Mouse (Mus musculus) liver, embryonic 15.5 days (tissue): ENCODE results near the gene Hpse2. TPM values are rescaled to one million over a fixed set of nuclear protein-coding genes. Genes with fewer than 3 reads are reported as not detected.
A peak's percentile ranks its signal among the peaks of the same experiment; 100 is the strongest.
"Not testable (repeated sequence)": the region's sequence is repeated elsewhere in the genome, so short reads cannot be mapped to it uniquely, and the experiment has no call there.

Experiments
- ATAC-seq: fragments of 200-750 bp; cut with Nextera tagmentation; 2 replicates; pipeline ENCODE4 v1.8.0; 2017; ENCODE audit warnings: moderate number of reproducible peaks, mild to moderate bottlenecking, moderate library complexity; ENCODE audit not compliant: insufficient read depth
- H3K27ac ChIP-seq: fragments of 300-500 bp; sonication (generic); replicated peaks from 2 replicates; pipeline ENCODE4 v1.5.1; 2015; ENCODE audit warnings: mild to moderate bottlenecking, inconsistent platforms
- H3K27me3 ChIP-seq: fragments of 300-500 bp; sonication (generic); 2 replicates; pipeline ENCODE4 v1.6.1; 2015; ENCODE audit warnings: mild to moderate bottlenecking, inconsistent platforms
- H3K36me3 ChIP-seq: fragments of 300-500 bp; sonication (generic); replicated peaks from 2 replicates; pipeline ENCODE4 v1.6.1; 2015; ENCODE audit warnings: moderate library complexity, mild to moderate bottlenecking, inconsistent platforms
- H3K4me1 ChIP-seq: fragments of 300-500 bp; sonication (generic); replicated peaks from 2 replicates; pipeline ENCODE4 v1.6.1; 2015; ENCODE audit warnings: inconsistent platforms
- H3K4me2 ChIP-seq: fragments of 300-500 bp; sonication (generic); 2 replicates; pipeline ENCODE4 v1.6.1; 2015; ENCODE audit warnings: moderate library complexity, mild to moderate bottlenecking, inconsistent platforms
- H3K4me3 ChIP-seq: fragments of 300-500 bp; sonication (generic); replicated peaks from 2 replicates; pipeline ENCODE4 v1.5.1; 2015; ENCODE audit warnings: mild to moderate bottlenecking, inconsistent platforms
- H3K9ac ChIP-seq: fragments of 300-500 bp; sonication (generic); 2 replicates; pipeline ENCODE4 v1.6.1; 2015; ENCODE audit warnings: moderate library complexity, mild to moderate bottlenecking, inconsistent platforms
- H3K9me3 ChIP-seq: fragments of 300-500 bp; sonication (generic); replicated peaks from 2 replicates; pipeline ENCODE4 v1.6.1; 2016; ENCODE audit warnings: inconsistent platforms
- WGBS: fragments of 180-500 bp; shearing (Covaris S2); methylation state at CpG from one replicate; pipeline ENCODE4 v1.1.7; 2015; ENCODE audit warnings: mixed read lengths; ENCODE audit not compliant: insufficient replicate concordance; 5-methylcytosine and 5-hydroxymethylcytosine counted together
- polyA plus RNA-seq: library from polyadenylated mRNA; unstranded; fragments of >200 nt; fragmentation: Nextera tagmentation; extraction: Ambion mirVana; gene quantifications from 2 replicates; pipeline ENCODE4 v1.2.1, GENCODE M21; 2015

Hpse2 gene
- polyA plus RNA-seq, 1 experiment from 2014 or later = not detected

- Histone ChIP-seq H3K4me2 (no peak overlapping the region), H3K27ac (no peak overlapping the region), H3K9me3 (no peaks in the 10 kb centered on the region), H3K4me1 (no peaks in the 10 kb centered on the region), H3K27me3 (peaks cover 77% of the 10 kb centered on the region), H3K36me3 (no peaks in the 10 kb centered on the region), H3K4me3 (no peak overlapping the region), H3K9ac (no peak overlapping the region)
- no peak for ATAC-seq
- WGBS = 2% methylated on average over 25 of the region's 25 CpGs
These were observed 3.1 kb downstream of the Hpse2 start for GRCm38 (mm10) chr19:43384978-43385431.

GRCm38 (mm10) chr19:43384346-43384977 lies 3.7 kb downstream of the Hpse2 start:
- no peak overlapping the region for H3K27ac ChIP-seq
- H3K9ac ChIP-seq = no peak overlapping the region
- no peaks in the 10 kb centered on the region for H3K36me3 ChIP-seq
- no peak for ATAC-seq
- H3K9me3 ChIP-seq = no peaks in the 10 kb centered on the region
- no peak overlapping the region for H3K4me3 ChIP-seq
- no peaks in the 10 kb centered on the region for H3K4me1 ChIP-seq
- WGBS = 5% methylated on average over 19 of the region's 19 CpGs
- no peak overlapping the region for H3K4me2 ChIP-seq
- peaks cover 72% of the 10 kb centered on the region for H3K27me3 ChIP-seq

- ATAC-seq = peak; percentile 63; the same call in 1 of the 2 replicates
- no peaks in the 10 kb centered on the region for H3K27me3 ChIP-seq
These were observed 29.3 kb downstream of the Hpse2 start for GRCm38 (mm10) chr19:43358830-43359229.

GRCm38 (mm10) chr19:43311125-43311524 lies 77.0 kb downstream of the Hpse2 start:
- H3K4me2 ChIP-seq = no peak overlapping the region
- no peaks in the 10 kb centered on the region for H3K4me1 ChIP-seq
- no peaks in the 10 kb centered on the region for H3K9me3 ChIP-seq
- H3K27me3 ChIP-seq = no peaks in the 10 kb centered on the region
- H3K4me3 ChIP-seq = no peak overlapping the region
- H3K9ac ChIP-seq = no peak overlapping the region
- no peaks in the 10 kb centered on the region for H3K36me3 ChIP-seq
- H3K27ac ChIP-seq = no peak overlapping the region
- no peak for ATAC-seq

More at GRCm38 (mm10) chr19:43358830-43359229, 29.3 kb downstream of the Hpse2 start:
- no peak overlapping the region for H3K27ac ChIP-seq
- H3K4me1 ChIP-seq = no peaks in the 10 kb centered on the region
- 49% methylated on average over 3 of the region's 3 CpGs for WGBS
- no peaks in the 10 kb centered on the region for H3K9me3 ChIP-seq
- no peaks in the 10 kb centered on the region for H3K36me3 ChIP-seq
- H3K4me2 ChIP-seq = no peak overlapping the region
- no peak overlapping the region for H3K4me3 ChIP-seq
- H3K9ac ChIP-seq = no peak overlapping the region

GRCm38 (mm10) chr19:43306756-43307155 lies 81.4 kb downstream of the Hpse2 start:
- Histone ChIP-seq H3K9ac (no peak overlapping the region), H3K4me3 (no peak overlapping the region), H3K27ac (no peak overlapping the region), H3K4me1 (no peaks in the 10 kb centered on the region), H3K27me3 (no peaks in the 10 kb centered on the region), H3K36me3 (no peaks in the 10 kb centered on the region), H3K4me2 (no peak overlapping the region), H3K9me3 (no peaks in the 10 kb centered on the region)
- ATAC-seq = no peak

- not testable (repeated sequence) for ATAC-seq, H3K9me3 ChIP-seq, H3K27ac ChIP-seq, H3K27me3 ChIP-seq, H3K36me3 ChIP-seq, H3K4me1 ChIP-seq, H3K9ac ChIP-seq, H3K4me3 ChIP-seq, H3K4me2 ChIP-seq
- WGBS = 65% methylated on average over 1 of the region's 1 CpGs
These were observed 106.8 kb downstream of the Hpse2 start for GRCm38 (mm10) chr19:43281336-43281735.

GRCm38 (mm10) chr19:43243993-43244392 lies 144.2 kb downstream of the Hpse2 start:
- ATAC-seq = no peak
- no peak overlapping the region for H3K27ac ChIP-seq
- H3K36me3 ChIP-seq = no peaks in the 10 kb centered on the region
- H3K4me1 ChIP-seq = no peaks in the 10 kb centered on the region
- H3K9ac ChIP-seq = no peak overlapping the region
- no peaks in the 10 kb centered on the region for H3K9me3 ChIP-seq
- no peak overlapping the region for H3K4me3 ChIP-seq
- 55% methylated on average over 4 of the region's 4 CpGs for WGBS
- H3K4me2 ChIP-seq = no peak overlapping the region
- no peaks in the 10 kb centered on the region for H3K27me3 ChIP-seq

GRCm38 (mm10) chr19:43231711-43232110 lies 156.4 kb downstream of the Hpse2 start:
- 60% methylated on average over 3 of the region's 3 CpGs for WGBS
- H3K9ac ChIP-seq = no peak overlapping the region
- H3K9me3 ChIP-seq = no peaks in the 10 kb centered on the region
- H3K27ac ChIP-seq = no peak overlapping the region
- no peaks in the 10 kb centered on the region for H3K36me3 ChIP-seq
- no peak for ATAC-seq
- no peak overlapping the region for H3K4me2 ChIP-seq
- no peaks in the 10 kb centered on the region for H3K4me1 ChIP-seq
- no peak overlapping the region for H3K4me3 ChIP-seq
- no peaks in the 10 kb centered on the region for H3K27me3 ChIP-seq

GRCm38 (mm10) chr19:43193562-43193961 lies 194.6 kb downstream of the Hpse2 start:
- Histone ChIP-seq H3K27ac (no peak overlapping the region), H3K36me3 (no peaks in the 10 kb centered on the region), H3K27me3 (no peaks in the 10 kb centered on the region), H3K9ac (no peak overlapping the region), H3K4me3 (no peak overlapping the region), H3K4me1 (no peaks in the 10 kb centered on the region), H3K4me2 (no peak overlapping the region), H3K9me3 (no peaks in the 10 kb centered on the region)
- ATAC-seq = no peak
- 20% methylated on average over 3 of the region's 3 CpGs for WGBS

- H3K4me2 ChIP-seq = no peak overlapping the region
- ATAC-seq = no peak
- no peak overlapping the region for H3K27ac ChIP-seq
- H3K27me3 ChIP-seq = no peaks in the 10 kb centered on the region
- H3K36me3 ChIP-seq = no peaks in the 10 kb centered on the region
- no peak overlapping the region for H3K4me3 ChIP-seq
- 61% methylated on average over 3 of the region's 3 CpGs for WGBS
- no peaks in the 10 kb centered on the region for H3K9me3 ChIP-seq
- no peak overlapping the region for H3K9ac ChIP-seq
- no peaks in the 10 kb centered on the region for H3K4me1 ChIP-seq
These were observed 212.7 kb downstream of the Hpse2 start for GRCm38 (mm10) chr19:43175437-43175965.

- Histone ChIP-seq H3K27me3 (no peaks in the 10 kb centered on the region), H3K4me2 (no peak overlapping the region), H3K4me3 (no peak overlapping the region), H3K36me3 (no peaks in the 10 kb centered on the region), H3K9ac (no peak overlapping the region), H3K4me1 (no peaks in the 10 kb centered on the region), H3K9me3 (no peaks in the 10 kb centered on the region), H3K27ac (no peak overlapping the region)
- no peak for ATAC-seq
- 35% methylated on average over 2 of the region's 2 CpGs for WGBS
These were observed 213.3 kb downstream of the Hpse2 start for GRCm38 (mm10) chr19:43174812-43175211.

- no peak for ATAC-seq
- Histone ChIP-seq H3K9me3 (no peaks in the 10 kb centered on the region), H3K4me3 (no peak overlapping the region), H3K9ac (no peak overlapping the region), H3K4me2 (no peak overlapping the region), H3K36me3 (no peaks in the 10 kb centered on the region), H3K27ac (no peak overlapping the region), H3K4me1 (no peaks in the 10 kb centered on the region), H3K27me3 (no peaks in the 10 kb centered on the region)
- 60% methylated on average over 8 of the region's 8 CpGs for WGBS
These were observed 232.1 kb downstream of the Hpse2 start for GRCm38 (mm10) chr19:43156085-43156484.
